Mouse (Mus musculus): ENCODE results near the gene Ihh. TPM values are rescaled to one million over a fixed set of nuclear protein-coding genes. Genes with fewer than 3 reads are reported as not detected.

The Ihh gene
- polyA plus RNA-seq, 1 experiment from 2014 or later: 1.3 TPM

- Histone ChIP-seq H3K27ac (no peak overlapping the region), H3K4me2 (no peak overlapping the region), H3K4me3 (replicated peaks) (no peak overlapping the region), H3K9me3 (replicated peaks) (no peaks in the 10 kb centered on the region), H3K9ac (no peak overlapping the region), H3K36me3 (no peaks in the 10 kb centered on the region), H3K27me3 (peaks cover 5% of the 10 kb centered on the region; the same call in 1 of the 2 replicates), H3K4me1 (replicated peaks) (peaks cover 5% of the 10 kb centered on the region; the same call in 1 of the 2 replicates)
- DNase-seq: no peak
- WGBS (ENCODE audit: insufficient replicate concordance): 74% methylated on average over 5 of the region's 5 CpGs
- ATAC-seq (ENCODE audit: low read depth): peak; percentile 13; the same call in 1 of the 2 replicates
Measured at GRCm38 (mm10) chr1:74962853-74963227, 11.4 kb upstream of the Ihh start.

DNA sequence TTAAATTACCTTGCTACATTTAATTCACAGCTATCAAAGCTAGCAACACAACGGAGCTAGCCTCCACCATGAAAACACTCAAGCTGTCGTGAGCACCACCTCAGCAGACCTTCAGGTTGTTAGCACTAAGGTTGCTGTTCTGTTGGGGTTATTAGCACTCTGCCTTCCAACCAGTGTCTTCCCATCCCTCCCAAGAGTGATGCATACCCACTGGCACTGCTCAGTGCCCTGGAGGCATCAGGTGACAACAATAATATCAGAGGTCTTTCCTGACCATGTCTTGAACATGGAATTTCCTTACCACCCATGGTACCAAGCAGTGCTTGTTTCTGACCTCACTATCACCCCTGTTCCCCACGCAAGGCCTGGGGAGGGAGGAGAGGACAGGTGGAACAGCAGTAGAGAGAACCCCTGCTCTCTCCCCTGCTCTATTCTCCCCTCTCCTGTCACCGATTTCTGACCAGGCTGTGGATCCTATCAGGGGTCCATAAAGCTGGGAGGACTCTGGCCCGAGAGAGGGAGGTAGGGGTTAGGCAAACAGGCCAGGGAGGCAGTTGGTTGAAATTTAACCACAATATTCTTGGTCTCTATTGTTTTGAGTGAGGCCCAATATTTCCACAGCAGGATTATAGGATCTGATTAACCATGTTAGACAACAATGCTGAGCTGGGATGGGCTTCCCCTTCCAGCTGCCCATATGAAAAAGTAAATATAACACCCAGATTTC is 10.8 kb upstream of the Ihh start:
- H3K4me2 ChIP-seq: no peak overlapping the region
- H3K27ac ChIP-seq: peak overlapping the region; percentile 77
- peak; percentile 66; the same call in 1 of the 2 replicates for ATAC-seq (ENCODE audit: low read depth)
- no peak for DNase-seq
- peaks cover 9% of the 10 kb centered on the region for H3K27me3 ChIP-seq
- 54% methylated on average over 5 of the region's 5 CpGs for WGBS (ENCODE audit: insufficient replicate concordance)
- H3K4me1 ChIP-seq (replicated peaks): peaks cover 5% of the 10 kb centered on the region; the same call in 1 of the 2 replicates
- H3K9me3 ChIP-seq (replicated peaks): no peaks in the 10 kb centered on the region
- no peak overlapping the region for H3K4me3 ChIP-seq (replicated peaks)
- H3K36me3 ChIP-seq: no peaks in the 10 kb centered on the region
- no peak overlapping the region for H3K9ac ChIP-seq

- Histone ChIP-seq H3K4me2 (no peak overlapping the region), H3K4me1 (replicated peaks) (peaks cover 5% of the 10 kb centered on the region; the same call in 1 of the 2 replicates), H3K27me3 (peaks cover 13% of the 10 kb centered on the region), H3K36me3 (no peaks in the 10 kb centered on the region), H3K4me3 (replicated peaks) (no peak overlapping the region), H3K9me3 (replicated peaks) (no peaks in the 10 kb centered on the region), H3K27ac (0 out of 2 replicates have a peak overlapping the region, but pooled peaks have one; percentile 77), H3K9ac (no peak overlapping the region)
- DNase-seq (no peak), ATAC-seq (ENCODE audit: low read depth) (peak; percentile 54; the same call in 1 of the 2 replicates)
- 63% methylated on average over 7 of the region's 7 CpGs for WGBS (ENCODE audit: insufficient replicate concordance)
Measured at GRCm38 (mm10) chr1:74961722-74962121, 10.2 kb upstream of the Ihh start.

DNA sequence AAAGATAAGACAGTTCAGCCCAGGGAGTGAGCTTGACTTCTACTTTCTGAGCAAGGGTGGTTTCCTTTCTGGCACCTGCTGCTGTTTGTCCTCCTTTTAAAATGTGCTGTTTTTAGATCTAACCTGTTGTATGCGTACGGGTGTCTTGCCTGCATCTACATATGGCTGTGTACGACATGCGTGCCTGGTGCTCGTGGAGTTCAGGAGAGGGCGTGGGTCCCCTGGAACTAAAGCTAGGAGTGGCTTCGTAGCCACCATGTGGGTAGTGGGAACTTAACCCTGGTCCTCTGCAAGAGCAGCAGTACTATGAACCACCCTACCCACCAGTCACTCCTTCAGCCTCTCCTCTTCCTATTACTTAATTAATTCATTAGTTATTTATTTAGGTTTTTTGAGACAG is 8.6 kb upstream of the Ihh start:
- peaks cover 21% of the 10 kb centered on the region for H3K27me3 ChIP-seq
- peaks cover 5% of the 10 kb centered on the region; the same call in 1 of the 2 replicates for H3K4me1 ChIP-seq (replicated peaks)
- no peak for DNase-seq
- H3K9ac ChIP-seq: no peak overlapping the region
- WGBS (ENCODE audit: insufficient replicate concordance): 54% methylated on average over 7 of the region's 7 CpGs
- H3K36me3 ChIP-seq: no peaks in the 10 kb centered on the region
- no peak overlapping the region for H3K27ac ChIP-seq
- no peak overlapping the region for H3K4me2 ChIP-seq
- no peak overlapping the region for H3K4me3 ChIP-seq (replicated peaks)
- no peak for ATAC-seq (ENCODE audit: low read depth)
- no peaks in the 10 kb centered on the region for H3K9me3 ChIP-seq (replicated peaks)

GRCm38 (mm10) chr1:74950576-74951490 is 639 bp downstream of the Ihh start:
- H3K9me3 ChIP-seq (replicated peaks): no peaks in the 10 kb centered on the region
- peak overlapping the region; percentile 53; the same call in 1 of the 2 replicates for H3K27ac ChIP-seq
- H3K4me2 ChIP-seq: peak overlapping the region; percentile 50
- peaks cover 86% of the 10 kb centered on the region for H3K27me3 ChIP-seq
- peak overlapping the region; percentile 51 for H3K4me3 ChIP-seq (replicated peaks)
- ATAC-seq (ENCODE audit: low read depth) (peak; percentile 25; the same call in 1 of the 2 replicates), DNase-seq (no peak)
- 2% methylated on average over 77 of the region's 84 CpGs for WGBS (ENCODE audit: insufficient replicate concordance)
- no peaks in the 10 kb centered on the region for H3K36me3 ChIP-seq
- H3K4me1 ChIP-seq (replicated peaks): peaks cover 14% of the 10 kb centered on the region; the same call in 1 of the 2 replicates
- H3K9ac ChIP-seq: peak overlapping the region; percentile 65

DNA sequence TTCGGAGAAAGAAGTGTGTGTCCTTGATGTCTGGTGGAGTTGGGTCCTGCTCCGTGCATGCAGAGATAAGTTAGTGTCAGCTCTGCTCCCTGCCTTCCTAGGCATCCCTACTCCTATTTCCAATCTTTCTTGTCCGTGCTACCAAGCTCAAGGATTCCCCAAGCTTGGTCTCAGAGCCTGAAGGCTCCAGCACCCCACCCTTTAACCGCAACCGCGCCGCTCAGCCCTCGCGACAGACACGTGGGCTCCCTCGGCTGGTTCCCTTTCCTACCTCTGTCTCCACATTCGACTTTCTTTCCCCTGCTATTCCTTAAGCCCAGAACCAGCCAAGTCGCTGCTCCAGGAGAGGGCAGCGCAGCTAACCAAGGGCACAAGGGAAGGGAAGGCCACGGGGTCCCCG is 1.4 kb downstream of the Ihh start:
- Histone ChIP-seq H3K27me3 (peaks cover 86% of the 10 kb centered on the region), H3K27ac (peak overlapping the region; percentile 18; the same call in 1 of the 2 replicates), H3K9ac (peak overlapping the region; percentile 65), H3K4me2 (peak overlapping the region; percentile 50), H3K4me3 (replicated peaks) (peak overlapping the region; percentile 51), H3K9me3 (replicated peaks) (no peaks in the 10 kb centered on the region), H3K36me3 (no peaks in the 10 kb centered on the region), H3K4me1 (replicated peaks) (peaks cover 14% of the 10 kb centered on the region; the same call in 1 of the 2 replicates)
- no peak for ATAC-seq (ENCODE audit: low read depth)
- 2% methylated on average over 16 of the region's 16 CpGs for WGBS (ENCODE audit: insufficient replicate concordance)
- DNase-seq: no peak

DNA sequence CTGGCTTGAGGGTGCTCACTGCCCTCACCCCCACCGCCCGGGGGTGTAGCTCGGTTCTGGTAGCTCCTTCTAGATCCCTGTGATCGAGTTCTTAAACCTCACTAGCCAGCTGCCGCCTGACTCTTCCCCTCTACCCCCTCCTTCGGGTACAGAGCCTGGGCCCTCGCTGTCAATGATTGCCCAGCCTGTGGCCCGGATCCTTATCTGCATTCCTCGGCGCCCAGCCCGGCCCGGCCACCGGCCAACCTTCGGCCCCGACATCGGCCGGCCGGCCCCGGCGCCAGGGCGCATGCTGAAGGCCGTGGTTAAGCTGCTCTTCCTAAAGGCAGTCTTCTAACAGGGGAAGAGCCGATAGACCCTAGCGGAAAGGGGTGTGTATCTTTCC is 1.8 kb downstream of the Ihh start:
- ATAC-seq (ENCODE audit: low read depth): peak; percentile 39; the same call in 1 of the 2 replicates

GRCm38 (mm10) chr1:74948784-74949665 is 2.4 kb downstream of the Ihh start:
- no peak overlapping the region for H3K9ac ChIP-seq
- peaks cover 89% of the 10 kb centered on the region for H3K27me3 ChIP-seq
- H3K4me2 ChIP-seq: peak overlapping the region; percentile 50
- H3K27ac ChIP-seq: no peak overlapping the region
- H3K4me3 ChIP-seq (replicated peaks): peak overlapping the region; percentile 51
- H3K36me3 ChIP-seq: no peaks in the 10 kb centered on the region
- ATAC-seq (ENCODE audit: low read depth) (peak; percentile 16; the same call in 1 of the 2 replicates), DNase-seq (no peak)
- H3K4me1 ChIP-seq (replicated peaks): peaks cover 14% of the 10 kb centered on the region; the same call in 1 of the 2 replicates
- no peaks in the 10 kb centered on the region for H3K9me3 ChIP-seq (replicated peaks)
- 3% methylated on average over 20 of the region's 20 CpGs for WGBS (ENCODE audit: insufficient replicate concordance)

More for the DNA sequence above, 1.8 kb downstream of the Ihh start:
- Histone ChIP-seq H3K27ac (peak overlapping the region; percentile 18; the same call in 1 of the 2 replicates), H3K9me3 (replicated peaks) (no peaks in the 10 kb centered on the region), H3K9ac (peak overlapping the region; percentile 65; the same call in 1 of the 2 replicates), H3K4me3 (replicated peaks) (peak overlapping the region; percentile 51), H3K27me3 (peaks cover 86% of the 10 kb centered on the region), H3K36me3 (no peaks in the 10 kb centered on the region), H3K4me2 (peak overlapping the region; percentile 50), H3K4me1 (replicated peaks) (peaks cover 14% of the 10 kb centered on the region; the same call in 1 of the 2 replicates)
- no peak for DNase-seq
- WGBS (ENCODE audit: insufficient replicate concordance): 2% methylated on average over 24 of the region's 24 CpGs

- H3K4me3 ChIP-seq (replicated peaks): peak overlapping the region; percentile 24
- ATAC-seq (ENCODE audit: low read depth) (no peak), DNase-seq (no peak)
- H3K27me3 ChIP-seq: peaks cover 82% of the 10 kb centered on the region
- H3K27ac ChIP-seq: no peak overlapping the region
- no peaks in the 10 kb centered on the region for H3K9me3 ChIP-seq (replicated peaks)
- H3K36me3 ChIP-seq: no peaks in the 10 kb centered on the region
- H3K4me2 ChIP-seq: peak overlapping the region; percentile 38
- peaks cover 14% of the 10 kb centered on the region; the same call in 1 of the 2 replicates for H3K4me1 ChIP-seq (replicated peaks)
- WGBS (ENCODE audit: insufficient replicate concordance): 5% methylated on average over 41 of the region's 41 CpGs
- H3K9ac ChIP-seq: no peak overlapping the region
Measured at GRCm38 (mm10) chr1:74947986-74948670, 3.3 kb downstream of the Ihh start.

Measured in liver, embryonic 13.5 days (tissue).